Mouse (Mus musculus) MEL (cell line): ENCODE measurements around the gene Abcc4. TPM values are rescaled to one million over a fixed set of nuclear protein-coding genes. Genes with fewer than 3 reads are reported as not detected.

Experiments used
- DNase-seq: peaks from one replicate; pipeline ENCODE4 v3.0.0; 2011; ENCODE audit warnings: low read depth, low spot score
- H3K27ac ChIP-seq: 2 replicates; pipeline ENCODE4 v1.5.1; 2012; ENCODE audit warnings: low read depth, mild to moderate bottlenecking, control low read depth, low read length, moderate library complexity; ENCODE audit not compliant: control insufficient read depth
- H3K27me3 ChIP-seq, 2 experiments: fragments of 150-350 bp in 1 of 2; sonication (generic) in 1 of 2; 2 replicates each; pipeline ENCODE4 v1.6.1; 2012; ENCODE audit warnings: low read length in 2 of 2, mild to moderate bottlenecking in 2 of 2, improper control_type of control experiment in 1 of 2, moderate library complexity in 1 of 2; ENCODE audit not compliant: insufficient read depth in 2 of 2, control insufficient read depth in 1 of 2
- H3K36me3 ChIP-seq, 2 experiments: 2 replicates each; pipeline ENCODE4 v1.6.1; 2012 to 2014; ENCODE audit warnings: low read length in 2 of 2, improper control_type of control experiment in 1 of 2, inconsistent platforms in 1 of 2, mild to moderate bottlenecking in 1 of 2; ENCODE audit not compliant: insufficient read depth in 2 of 2, control insufficient read depth in 1 of 2
- H3K4me1 ChIP-seq, 2 experiments: fragments of 150-350 bp in 1 of 2; sonication (generic) in 1 of 2; 2 replicates each; pipeline ENCODE4 v1.6.1; 2012; ENCODE audit warnings: low read length in 2 of 2, improper control_type of control experiment in 1 of 2, mild to moderate bottlenecking in 1 of 2; ENCODE audit not compliant: insufficient read depth in 2 of 2, control insufficient read depth in 1 of 2
- H3K4me3 ChIP-seq, 2 experiments: fragments of 150-350 bp in 1 of 2; sonication (generic) in 1 of 2; 2 replicates each; pipeline ENCODE4 v1.5.1; 2012; ENCODE audit warnings: low read depth in 2 of 2, low read length in 2 of 2, mild to moderate bottlenecking in 2 of 2, moderate library complexity in 2 of 2, control low read depth in 1 of 2, improper control_type of control experiment in 1 of 2; ENCODE audit not compliant: control insufficient read depth in 1 of 2, insufficient read depth in 1 of 2
- H3K79me2 ChIP-seq: 2 replicates; pipeline ENCODE4 v1.6.1; 2012; ENCODE audit warnings: mild to moderate bottlenecking, low read length, moderate library complexity; ENCODE audit not compliant: control insufficient read depth, poor library complexity, insufficient read depth
- H3K9ac ChIP-seq: 2 replicates; pipeline ENCODE4 v1.6.1; 2012; ENCODE audit warnings: low read depth, mild to moderate bottlenecking, control low read depth, low read length, moderate library complexity; ENCODE audit not compliant: control insufficient read depth, poor library complexity, severe bottlenecking
- H3K9me3 ChIP-seq: fragments of 150-350 bp; sonication (generic); replicated peaks from 2 replicates; pipeline ENCODE4 v1.6.1; 2012; ENCODE audit warnings: mild to moderate bottlenecking, low read length, improper control_type of control experiment, moderate library complexity; ENCODE audit not compliant: insufficient read depth
- CHD2 ChIP-seq: IDR thresholded peaks from 2 replicates; pipeline ENCODE4 v1.6.1; 2011; ENCODE audit warnings: low read length, improper control_type of control experiment
- ELF1 ChIP-seq: IDR thresholded peaks from 2 replicates; pipeline ENCODE4 v1.6.1; 2014; ENCODE audit warnings: low read depth, mild to moderate bottlenecking, inconsistent platforms, low read length, improper control_type of control experiment, moderate library complexity
- EP300 ChIP-seq, 2 experiments: IDR thresholded peaks; 2 replicates each; pipeline ENCODE4 v1.6.1; 2011; ENCODE audit warnings: improper control_type of control experiment in 2 of 2, low read length in 2 of 2, low read depth in 1 of 2, mild to moderate bottlenecking in 1 of 2
- ETS1 ChIP-seq: IDR thresholded peaks from 2 replicates; pipeline ENCODE4 v1.6.1; 2012; ENCODE audit warnings: low read depth, mild to moderate bottlenecking, inconsistent platforms, low read length, improper control_type of control experiment, moderate library complexity
- GATA1 ChIP-seq: IDR thresholded peaks from 2 replicates; pipeline ENCODE4 v1.6.1; 2011; ENCODE audit warnings: low read depth, low read length, improper control_type of control experiment
- KAT2A ChIP-seq: conservative IDR thresholded peaks from 2 replicates; pipeline ENCODE4 v1.6.1; 2012; ENCODE audit warnings: low read depth, low read length, improper control_type of control experiment, inconsistent platforms
- MAX ChIP-seq: IDR thresholded peaks from 2 replicates; pipeline ENCODE4 v1.6.1; 2011; ENCODE audit warnings: low read length, improper control_type of control experiment
- MAZ ChIP-seq: IDR thresholded peaks from 2 replicates; pipeline ENCODE4 v1.6.1; 2012; ENCODE audit warnings: low read depth, mild to moderate bottlenecking, inconsistent platforms, low read length, improper control_type of control experiment
- MYB ChIP-seq: IDR thresholded peaks from 2 replicates; pipeline ENCODE4 v1.6.1; 2011; ENCODE audit warnings: mild to moderate bottlenecking, low read depth, low read length, improper control_type of control experiment
- POLR2A ChIP-seq, 2 experiments: IDR thresholded peaks; 2 replicates each; pipeline ENCODE4 v1.6.1; 2011 to 2012; ENCODE audit warnings: low read length in 2 of 2, mild to moderate bottlenecking in 2 of 2, control low read depth in 1 of 2, improper control_type of control experiment in 1 of 2, low read depth in 1 of 2, moderate library complexity in 1 of 2; ENCODE audit not compliant: control insufficient read depth in 1 of 2, insufficient read depth in 1 of 2, poor library complexity in 1 of 2
- RAD21 ChIP-seq: IDR thresholded peaks from 2 replicates; pipeline ENCODE4 v1.6.1; 2011; ENCODE audit warnings: mild to moderate bottlenecking, low read depth, low read length, improper control_type of control experiment
- TAL1 ChIP-seq: IDR thresholded peaks from 2 replicates; pipeline ENCODE4 v1.6.1; 2012; ENCODE audit warnings: mild to moderate bottlenecking, inconsistent platforms, low read length, moderate library complexity, mixed read lengths
- TCF12 ChIP-seq: IDR thresholded peaks from 2 replicates; pipeline ENCODE4 v1.6.1; 2014; ENCODE audit warnings: low read depth, mild to moderate bottlenecking, inconsistent platforms, low read length, improper control_type of control experiment, moderate library complexity
- UBTF ChIP-seq: IDR thresholded peaks from 2 replicates; pipeline ENCODE4 v1.6.1; 2012; ENCODE audit warnings: low read depth, mild to moderate bottlenecking, inconsistent platforms, low read length, improper control_type of control experiment, moderate library complexity, borderline replicate concordance; ENCODE audit not compliant: insufficient read depth
- ZC3H11A ChIP-seq: IDR thresholded peaks from 2 replicates; pipeline ENCODE4 v1.6.1; 2012; ENCODE audit warnings: low read depth, mild to moderate bottlenecking, inconsistent platforms, low read length, improper control_type of control experiment
- ZMIZ1 ChIP-seq: IDR thresholded peaks from 2 replicates; pipeline ENCODE4 v1.6.1; 2012; ENCODE audit warnings: low read depth, mild to moderate bottlenecking, inconsistent platforms, low read length, improper control_type of control experiment, moderate library complexity
- polyA plus RNA-seq, 2 experiments: library from polyadenylated mRNA; stranded (reverse) in 1 of 2; unstranded in 1 of 2; fragments of >175 nt in 1 of 2; fragments of >200 nt in 1 of 2; gene quantifications; 2 replicates each; pipeline versions ENCODE4 v1.2.1 to v1.2.4; 2012; ENCODE audit warnings: low replicate concordance in 2 of 2, low read depth in 1 of 2; ENCODE audit not compliant: insufficient read length in 2 of 2, insufficient read depth in 1 of 2, missing spikeins in 1 of 2
- total RNA-seq: library from RNA; depleted of rRNA; stranded (reverse); fragments of 300-350 nt; gene quantifications from 2 replicates; pipeline ENCODE4 v1.2.3, GENCODE M21; 2012

Gene Abcc4
- total and polyA plus RNA-seq, 3 experiments = 7.1 to 8.4 TPM; not detected in 1

DNA sequence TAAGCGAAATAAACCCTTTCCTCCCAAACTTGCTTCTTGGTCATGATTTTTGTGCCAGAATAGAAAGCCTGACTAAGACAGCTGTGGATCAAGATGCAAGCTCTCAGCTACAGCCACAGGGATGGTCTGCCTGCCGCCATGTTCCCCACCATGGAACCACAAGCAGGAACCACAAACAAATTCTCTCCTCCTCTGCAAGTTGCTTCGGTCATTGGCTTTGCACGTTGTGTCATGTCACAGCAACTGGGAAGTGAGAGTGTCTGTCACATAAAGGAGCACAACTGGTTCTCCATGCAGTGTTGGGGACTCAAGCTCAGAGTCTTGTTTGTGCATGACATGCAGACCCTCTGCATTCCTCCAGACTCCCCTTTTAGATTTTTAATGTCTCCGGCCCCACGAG, 20.4 kb downstream of the Abcc4 start:
- H3K79me2 ChIP-seq = no peaks in the 10 kb centered on the region; the same call in 1 of the 2 replicates
- TF ChIP-seq KAT2A = no peak
- no peak for TF ChIP-seq ZMIZ1
- no peak for TF ChIP-seq UBTF
- TF ChIP-seq EP300 (IDR thresholded peaks at IDR 0.05; ENCODE audit: low read depth in 1 of 2, low read length in 2 of 2) = no peak
- TF ChIP-seq ETS1 = no peak
- no peak for TF ChIP-seq TAL1
- TF ChIP-seq TCF12 = no peak
- TF ChIP-seq ZC3H11A = no peak
- TF ChIP-seq MAX = no peak
- TF ChIP-seq, all 39 proteins: peak for 0
- Histone ChIP-seq H3K4me3 (no peak overlapping the region), H3K27ac (no peak overlapping the region), H3K9ac (no peak overlapping the region), H3K4me1 (no peaks in the 10 kb centered on the region), H3K9me3 (no peaks in the 10 kb centered on the region), H3K27me3 (no peaks in the 10 kb centered on the region), H3K36me3 (no peaks in the 10 kb centered on the region)
- DNase-seq = no peak

DNA sequence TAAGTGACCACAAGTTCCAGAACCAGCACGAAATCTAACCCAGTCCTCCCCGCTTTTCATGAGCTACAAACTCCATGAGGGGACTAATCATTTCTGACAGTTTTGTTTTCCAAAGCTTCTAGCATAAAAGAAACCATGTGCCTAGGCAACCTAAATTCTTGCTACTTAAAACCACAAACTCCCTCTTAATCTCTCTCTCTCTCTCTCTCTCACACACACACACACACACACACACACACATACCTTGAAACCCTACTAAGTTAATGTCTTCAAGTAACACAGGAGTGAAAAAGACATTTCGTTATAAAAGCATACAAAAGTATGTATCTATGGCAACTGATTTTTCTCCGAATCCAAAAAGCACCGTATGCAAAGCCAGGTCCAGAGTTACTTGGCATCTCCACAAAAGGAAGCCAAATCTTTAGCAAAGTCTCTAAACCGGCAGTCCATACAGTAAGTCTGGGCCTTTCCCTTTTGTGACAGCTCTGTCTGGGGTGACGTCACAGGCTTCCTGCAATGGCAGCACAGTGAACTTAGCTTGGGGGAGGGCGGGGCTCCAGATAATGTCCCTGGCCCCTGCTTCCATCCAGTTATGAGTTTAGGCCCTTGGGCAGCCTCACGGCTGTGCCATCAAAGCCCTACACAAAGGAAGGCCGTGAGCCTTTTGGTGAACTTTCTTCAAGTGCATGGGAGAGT, 23.5 kb downstream of the Abcc4 start:
- H3K36me3 ChIP-seq = no peaks in the 10 kb centered on the region
- no peak overlapping the region for H3K4me3 ChIP-seq
- TF ChIP-seq MAZ (no peak), GATA1 (no peak), ZMIZ1 (no peak), ELF1 (no peak), POLR2A (IDR thresholded peaks at IDR 0.05; ENCODE audit: control insufficient read depth in 1 of 2, insufficient read depth in 1 of 2, low read depth in 1 of 2, low read length in 2 of 2, poor library complexity in 1 of 2) (no peak)
- DNase-seq = no peak
- no peaks in the 10 kb centered on the region for H3K9me3 ChIP-seq
- no peaks in the 10 kb centered on the region; the same call in 1 of the 2 replicates for H3K79me2 ChIP-seq
- H3K27ac ChIP-seq = no peak overlapping the region
- no peaks in the 10 kb centered on the region for H3K27me3 ChIP-seq
- no peak overlapping the region for H3K9ac ChIP-seq
- no peaks in the 10 kb centered on the region for H3K4me1 ChIP-seq

DNA sequence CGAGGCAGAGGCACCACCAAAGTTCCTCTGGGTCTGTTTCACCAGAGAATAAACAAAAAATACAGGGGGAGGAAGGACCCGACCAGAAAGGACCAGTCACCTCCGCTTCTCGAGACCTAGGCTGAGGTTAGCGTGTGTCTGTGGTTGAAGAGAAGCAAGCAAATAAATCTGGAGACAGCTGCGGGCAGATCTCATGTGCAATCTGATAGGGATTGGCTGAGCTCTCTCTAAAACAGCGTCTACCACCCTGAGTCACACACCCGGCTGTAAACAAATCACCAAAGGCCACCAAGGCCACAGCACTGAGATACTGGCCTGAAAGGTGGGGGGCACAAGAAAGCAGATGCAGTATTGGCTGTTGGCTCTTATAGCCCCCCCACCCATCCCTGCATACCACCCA, 24.9 kb downstream of the Abcc4 start:
- no peak overlapping the region for H3K9ac ChIP-seq
- no peak overlapping the region for H3K27ac ChIP-seq
- H3K36me3 ChIP-seq = no peaks in the 10 kb centered on the region
- no peaks in the 10 kb centered on the region for H3K4me1 ChIP-seq
- H3K4me3 ChIP-seq = no peak overlapping the region
- no peaks in the 10 kb centered on the region for H3K27me3 ChIP-seq
- TF ChIP-seq RAD21 (no peak), MYB (no peak), CHD2 (no peak)
- H3K9me3 ChIP-seq = no peaks in the 10 kb centered on the region
- DNase-seq = no peak
- H3K79me2 ChIP-seq = no peaks in the 10 kb centered on the region; the same call in 1 of the 2 replicates
